Mouse (Mus musculus) bone marrow, adult 2 months (tissue): ENCODE measurements around the gene Vmp1. TPM values are rescaled to one million over a fixed set of nuclear protein-coding genes. Genes with fewer than 3 reads are reported as not detected.

ENCODE experiments used
- H3K27ac ChIP-seq: fragments of 200-500 bp; 2 replicates; pipeline ENCODE4 v1.5.1; 2012; ENCODE audit warnings: low read depth, mild to moderate bottlenecking, control low read depth, inconsistent platforms, low read length; ENCODE audit not compliant: control insufficient read depth, poor library complexity, insufficient read depth
- H3K4me1 ChIP-seq: fragments of 200-500 bp; 2 replicates; pipeline ENCODE4 v1.6.1; 2011; ENCODE audit warnings: low read length; ENCODE audit not compliant: control insufficient read depth, insufficient read depth
- H3K4me3 ChIP-seq: fragments of 200-500 bp; replicated peaks from 2 replicates; pipeline ENCODE3; 2011; ENCODE audit warnings: mild to moderate bottlenecking, low read depth, low read length, control low read depth; ENCODE audit not compliant: control insufficient read depth
- CTCF ChIP-seq: fragments of 200-500 bp; IDR thresholded peaks from 2 replicates; pipeline ENCODE4 v1.5.1; 2011; ENCODE audit warnings: low read length, control low read depth; ENCODE audit not compliant: control insufficient read depth, insufficient read depth
- POLR2A ChIP-seq: fragments of 200-500 bp; IDR thresholded peaks from 2 replicates; pipeline ENCODE4 v1.6.1; 2011; ENCODE audit warnings: low read depth, mild to moderate bottlenecking, control low read depth, low read length, borderline replicate concordance; ENCODE audit not compliant: control insufficient read depth
- WGBS: fragments of 180-500 bp; shearing (Covaris S2); methylation state at CpG from one replicate; pipeline ENCODE4 v1.1.7; 2018; 5-methylcytosine and 5-hydroxymethylcytosine counted together
- polyA plus RNA-seq: library from polyadenylated mRNA; stranded (reverse); fragments of >200 nt; gene quantifications from 2 replicates; pipeline ENCODE4 v1.2.4, GENCODE M21; 2011; ENCODE audit warnings: low replicate concordance; ENCODE audit not compliant: missing spikeins, insufficient read depth, insufficient read length

Vmp1 gene
- polyA plus RNA-seq, 1 experiment, result 88.4 TPM

GRCm38 (mm10) chr11:86553525-86553924, 130.1 kb downstream of the Vmp1 start:
- TF ChIP-seq CTCF, result no peak
- TF ChIP-seq POLR2A, result no peak
- 88% methylated on average over 6 of the region's 6 CpGs for WGBS
- no peak overlapping the region for H3K27ac ChIP-seq
- H3K4me3 ChIP-seq, result no peak overlapping the region
- no peaks in the 10 kb centered on the region for H3K4me1 ChIP-seq

- Histone ChIP-seq H3K27ac (no peak overlapping the region), H3K4me3 (no peak overlapping the region), H3K4me1 (peaks cover 2% of the 10 kb centered on the region)
- TF ChIP-seq POLR2A (no peak), CTCF (no peak)
- WGBS, result 96% methylated on average over 1 of the region's 1 CpGs
Observed at GRCm38 (mm10) chr11:86547412-86547811, 136.2 kb downstream of the Vmp1 start.

GRCm38 (mm10) chr11:86545556-86545955, 138.1 kb downstream of the Vmp1 start:
- TF ChIP-seq CTCF (no peak), POLR2A (no peak)
- Histone ChIP-seq H3K4me3 (peak overlapping the region; percentile 71), H3K27ac (peak overlapping the region; percentile 46; the same call in 1 of the 2 replicates), H3K4me1 (peaks cover 2% of the 10 kb centered on the region)
- 59% methylated on average over 8 of the region's 8 CpGs for WGBS

GRCm38 (mm10) chr11:86544639-86545299, 138.9 kb downstream of the Vmp1 start, which contains the start of the genes Rps6kb1 and Tubd1:
TSS of gene Rps6kb1 (minus strand) at chr11:86544805.
TSS of gene Tubd1 (plus strand) at chr11:86544991.
- peak within 1 kb of the TSS; percentile 68 for H3K27ac ChIP-seq
- peak within 1 kb of the TSS; percentile 92 for H3K4me3 ChIP-seq
- under 1% methylated on average over 43 of the region's 43 CpGs for WGBS
- H3K4me1 ChIP-seq, result peaks cover 2% of the 10 kb centered on the region
- TF ChIP-seq CTCF (peak; percentile 10; the same call in 1 of the 2 replicates), POLR2A (peak; percentile 100)

GRCm38 (mm10) chr11:86543960-86544638, 139.5 kb downstream of the Vmp1 start:
- H3K4me3 ChIP-seq, result peak overlapping the region; percentile 92
- peaks cover 2% of the 10 kb centered on the region for H3K4me1 ChIP-seq
- no peak for TF ChIP-seq POLR2A
- no peak for TF ChIP-seq CTCF
- under 1% methylated on average over 48 of the region's 50 CpGs for WGBS
- H3K27ac ChIP-seq, result peak overlapping the region; percentile 68

GRCm38 (mm10) chr11:86542851-86543250, 140.8 kb downstream of the Vmp1 start:
- WGBS, result 83% methylated on average over 1 of the region's 1 CpGs
- H3K4me3 ChIP-seq, result no peak overlapping the region
- TF ChIP-seq CTCF, result no peak
- TF ChIP-seq POLR2A, result no peak
- H3K4me1 ChIP-seq, result peaks cover 2% of the 10 kb centered on the region
- H3K27ac ChIP-seq, result no peak overlapping the region

- H3K4me3 ChIP-seq, result no peak overlapping the region
- 54% methylated on average over 2 of the region's 2 CpGs for WGBS
- H3K27ac ChIP-seq, result no peak overlapping the region
- no peaks in the 10 kb centered on the region; the same call in 1 of the 2 replicates for H3K4me1 ChIP-seq
- TF ChIP-seq POLR2A (no peak), CTCF (no peak)
Observed at GRCm38 (mm10) chr11:86540476-86540845, 143.2 kb downstream of the Vmp1 start.

- TF ChIP-seq CTCF, result no peak
- no peak for TF ChIP-seq POLR2A
- no peaks in the 10 kb centered on the region; the same call in 1 of the 2 replicates for H3K4me1 ChIP-seq
- no peak overlapping the region for H3K27ac ChIP-seq
- 65% methylated on average over 6 of the region's 6 CpGs for WGBS
- no peak overlapping the region for H3K4me3 ChIP-seq
Observed at GRCm38 (mm10) chr11:86539716-86540475, 143.7 kb downstream of the Vmp1 start.
